Mouse (Mus musculus) thymus, adult 2 months (tissue): Measurements from ENCODE around the gene Epop.

Source experiments
- CTCF ChIP-seq: fragments of 200-500 bp; IDR thresholded peaks from 2 replicates; pipeline ENCODE4 v1.5.1; 2012; ENCODE audit warnings: mild to moderate bottlenecking, control low read depth, low read length, moderate library complexity, borderline replicate concordance; ENCODE audit not compliant: control insufficient read depth, poor library complexity, insufficient read depth; ENCODE audit errors: extremely low read depth
- POLR2A ChIP-seq: fragments of 200-500 bp; IDR thresholded peaks from 2 replicates; pipeline ENCODE4 v1.6.1; 2012; ENCODE audit warnings: mild to moderate bottlenecking, low read length, control low read depth, moderate library complexity; ENCODE audit not compliant: control insufficient read depth, poor library complexity, insufficient read depth; ENCODE audit errors: extremely low read depth

- TF ChIP-seq POLR2A (no peak), CTCF (no peak)
Measured at GRCm38 (mm10) chr11:97626431-97626830, 3.1 kb downstream of the Epop start.
